Mouse (Mus musculus) left cerebral cortex, adult 6 months (tissue): ENCODE results near the gene Piwil4. TPM values are rescaled to one million over a fixed set of nuclear protein-coding genes. Genes with fewer than 3 reads are reported as not detected.

Source experiments
- long read RNA-seq, 2 experiments: library from polyadenylated mRNA; unstranded; transcript quantifications; one replicate each; pipeline ENCODE4 v2.0.0; 2019 to 2020
- polyA plus RNA-seq: library from polyadenylated mRNA; unstranded; fragments of <200 nt; fragmentation: Nextera tagmentation; gene quantifications from 2 replicates; pipeline ENCODE4 v1.2.3, GENCODE M21; 2021

The Piwil4 gene
- not detected in 2 replicates for polyA plus RNA-seq
- long read RNA-seq, experiment 1 = 0 reads
- long read RNA-seq, experiment 2 = 0 reads

DNA sequence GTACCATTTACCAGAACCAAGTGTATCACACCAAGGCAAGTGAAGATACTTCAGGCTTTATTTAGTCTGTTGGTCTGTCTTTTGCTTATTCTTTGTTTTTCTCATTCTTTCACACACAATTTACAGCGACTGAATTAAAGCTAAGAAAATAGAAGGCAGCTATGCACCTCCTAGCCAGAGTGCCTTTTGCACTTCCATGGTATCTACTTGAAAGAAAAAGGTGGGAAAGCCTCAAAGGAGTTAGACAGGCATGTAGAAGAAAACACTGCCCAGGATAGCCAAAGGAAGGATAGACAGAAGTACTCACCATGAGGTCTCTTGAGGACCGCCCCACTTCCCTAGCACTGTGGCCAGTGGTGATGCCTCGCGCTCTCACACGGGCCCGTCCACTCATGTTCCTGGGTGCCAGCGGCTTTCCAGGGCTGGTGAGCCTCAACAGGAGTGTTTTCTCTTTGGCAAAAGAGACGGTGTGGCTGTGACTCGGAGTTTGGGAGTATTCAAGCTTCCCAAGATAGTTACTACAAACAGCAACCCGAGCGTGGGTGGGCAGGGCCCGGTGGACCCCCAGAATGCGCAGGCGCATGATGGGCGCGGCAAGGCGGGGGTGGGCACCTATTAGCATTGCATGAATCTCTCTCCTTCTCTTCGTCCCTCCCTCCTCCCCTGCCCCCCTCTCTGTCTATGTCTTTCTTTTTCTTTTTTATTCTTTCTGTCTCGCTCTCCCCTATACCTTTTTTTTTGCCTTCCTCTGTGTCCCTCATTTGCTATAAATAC, at the start of gene Piwil4:
Gene Piwil4, minus strand, starts transcription at position 583 of the 774 bp plus-strand sequence.

DNA sequence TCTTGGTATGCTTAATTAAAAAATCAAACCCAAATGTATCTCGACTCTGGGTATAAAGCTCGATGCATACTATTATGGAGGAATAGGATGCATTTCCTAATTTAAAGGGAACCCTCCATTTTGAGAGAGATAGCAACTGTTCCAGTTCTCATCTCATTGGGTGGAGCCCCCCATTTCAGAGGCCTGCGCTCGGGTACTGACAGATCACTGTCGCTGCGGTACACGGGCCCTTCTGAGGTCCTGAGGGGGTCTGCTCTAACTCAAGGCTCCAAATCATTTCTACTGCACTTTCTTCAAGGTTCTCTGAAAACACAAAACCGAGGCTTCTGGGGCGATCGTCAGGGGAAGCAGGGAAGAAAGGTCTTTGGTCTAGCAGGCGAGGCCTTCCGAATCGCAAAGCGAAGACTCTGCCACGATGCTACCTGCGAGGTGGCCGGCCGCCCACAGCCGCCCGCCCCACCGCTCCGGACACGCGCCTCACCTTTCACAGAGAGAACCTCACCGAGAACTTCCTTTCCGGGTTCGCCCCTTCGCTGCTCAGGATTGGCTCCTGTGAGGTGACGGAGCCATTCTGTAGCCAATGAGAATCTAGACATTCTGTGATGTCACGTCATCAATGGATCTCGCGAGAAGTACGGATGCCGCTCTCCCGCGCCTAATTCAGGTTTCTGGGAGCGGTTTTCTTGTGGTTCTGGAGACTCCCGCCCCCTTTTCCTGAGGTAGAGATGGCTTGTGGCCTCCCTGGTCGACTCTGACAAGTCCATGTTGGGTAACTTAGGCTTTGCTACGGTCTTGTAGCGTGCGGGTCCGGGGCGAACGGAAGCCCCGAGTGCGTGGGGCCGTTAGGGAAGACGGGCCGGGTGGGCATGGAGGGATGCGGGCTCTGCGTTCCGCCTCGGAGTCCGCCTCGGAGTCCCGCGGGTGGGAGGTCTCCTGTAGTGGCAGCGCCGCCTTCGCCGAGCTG, 43.8 kb upstream of the Piwil4 start, which contains the start of the genes Mre11a and Ankrd49:
Gene Mre11a, plus strand, starts transcription at position 616 of the 964 bp plus-strand sequence.
Gene Ankrd49, minus strand, starts transcription at position 818 of the 964 bp plus-strand sequence.

DNA sequence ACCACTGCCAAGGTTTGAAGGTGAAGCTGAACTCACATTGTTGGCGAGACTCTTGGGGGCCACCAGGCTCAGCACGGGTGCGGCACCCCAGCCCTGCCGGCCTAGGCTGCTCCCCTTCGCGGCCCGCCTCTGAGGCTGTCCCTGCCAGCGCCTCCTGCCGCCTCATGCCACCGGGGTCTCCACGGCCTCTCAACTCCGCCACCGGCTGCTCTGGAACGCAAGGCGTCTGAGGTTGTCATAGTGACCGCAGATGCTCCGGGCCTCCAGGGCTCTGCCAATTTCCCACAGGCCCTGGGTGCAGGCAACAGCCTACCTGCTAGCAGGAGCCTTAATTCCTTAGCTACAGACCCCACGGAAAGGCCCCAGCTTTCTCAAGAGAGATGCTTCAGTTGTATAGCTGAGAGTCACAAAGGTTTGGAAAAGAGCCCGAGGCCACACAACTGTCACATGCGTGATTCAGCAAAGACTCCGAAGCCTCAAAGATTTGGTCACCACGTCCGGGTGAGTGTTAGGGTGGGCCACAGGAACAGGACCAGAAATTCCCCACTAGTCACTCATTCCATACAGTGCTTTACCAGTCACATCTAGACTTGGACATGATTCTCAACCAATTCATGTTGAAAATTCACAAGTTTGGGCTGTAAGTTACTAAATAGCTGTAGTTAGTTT, 30.4 kb upstream of the Piwil4 start, which contains the start of gene 1700012B09Rik:
Gene 1700012B09Rik, minus strand, starts transcription at position 228 of the 669 bp plus-strand sequence.

DNA sequence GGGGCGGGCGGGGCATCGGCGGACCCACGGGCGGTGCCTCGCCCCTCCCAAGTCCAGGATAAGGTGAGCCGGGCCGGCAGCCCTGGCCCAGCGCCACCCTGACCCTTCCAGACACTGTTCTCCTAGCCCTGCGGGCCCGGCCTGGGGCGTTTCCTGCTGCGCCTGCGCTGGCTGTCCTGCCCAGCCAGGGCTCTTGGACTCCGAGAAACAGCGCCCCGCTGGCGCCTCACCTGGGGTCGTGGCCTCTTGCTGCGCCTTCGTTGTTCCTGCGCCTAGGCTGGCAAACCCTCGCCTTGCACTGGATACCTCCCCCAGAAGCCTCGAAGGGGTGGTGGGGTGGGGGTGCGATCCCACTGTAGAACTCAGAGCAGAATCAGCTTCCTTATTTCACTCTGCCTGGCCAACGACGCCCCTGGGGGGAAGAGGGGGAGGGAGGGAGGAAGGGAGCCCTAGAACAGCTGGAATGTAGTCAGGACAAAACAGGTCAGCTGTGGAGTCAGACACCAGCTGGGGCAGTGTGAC, 11.5 kb upstream of the Piwil4 start, which contains the start of gene Fut4:
Gene Fut4, minus strand, starts transcription at position 393 of the 522 bp plus-strand sequence.

Other genes with a start within 250 kb of the Piwil4 start
- gene Kdm4d, start 240.3 kb downstream of the Piwil4 start, polyA plus RNA-seq = 1.1 and 1.3 TPM in 2 replicates
- 170 and 206 TPM in 2 replicates for gene Cwc15, start 240.1 kb downstream of the Piwil4 start, polyA plus RNA-seq
- 1.9 and 2.0 TPM in 2 replicates for gene Amotl1, start 95.7 kb downstream of the Piwil4 start, polyA plus RNA-seq
- gene Fut4, start 11.7 kb upstream of the Piwil4 start, polyA plus RNA-seq = 0.08 and 0.17 TPM in 2 replicates
- gene 1700012B09Rik, start 30.3 kb upstream of the Piwil4 start, polyA plus RNA-seq = 2.0 and 2.2 TPM in 2 replicates
- gene Mre11a, start 43.9 kb upstream of the Piwil4 start, polyA plus RNA-seq = 3.5 and 4.6 TPM in 2 replicates
- 12.0 and 15.6 TPM in 2 replicates for gene Ankrd49, start 44.1 kb upstream of the Piwil4 start, polyA plus RNA-seq
- gene Gpr83, start 119.5 kb upstream of the Piwil4 start, polyA plus RNA-seq = 12.9 and 18.5 TPM in 2 replicates
- gene Izumo1r, start 163.2 kb upstream of the Piwil4 start, polyA plus RNA-seq = not detected in 2 replicates